Mouse (Mus musculus) bone marrow, adult 2 months (tissue): ENCODE results near the gene Trpm3.

Source experiments
- CTCF ChIP-seq: fragments of 200-500 bp; IDR thresholded peaks from 2 replicates; pipeline ENCODE4 v1.5.1; 2011; ENCODE audit warnings: low read length, control low read depth; ENCODE audit not compliant: control insufficient read depth, insufficient read depth
- POLR2A ChIP-seq: fragments of 200-500 bp; IDR thresholded peaks from 2 replicates; pipeline ENCODE4 v1.6.1; 2011; ENCODE audit warnings: low read depth, mild to moderate bottlenecking, control low read depth, low read length, borderline replicate concordance; ENCODE audit not compliant: control insufficient read depth

- no peak for TF ChIP-seq CTCF
- TF ChIP-seq POLR2A, result no peak
Observed at GRCm38 (mm10) chr19:22386890-22387289, 248.0 kb downstream of the Trpm3 start.
